Comparison of ENCODE assay signal across 18 mouse cellular contexts in the genomic region with DNA sequence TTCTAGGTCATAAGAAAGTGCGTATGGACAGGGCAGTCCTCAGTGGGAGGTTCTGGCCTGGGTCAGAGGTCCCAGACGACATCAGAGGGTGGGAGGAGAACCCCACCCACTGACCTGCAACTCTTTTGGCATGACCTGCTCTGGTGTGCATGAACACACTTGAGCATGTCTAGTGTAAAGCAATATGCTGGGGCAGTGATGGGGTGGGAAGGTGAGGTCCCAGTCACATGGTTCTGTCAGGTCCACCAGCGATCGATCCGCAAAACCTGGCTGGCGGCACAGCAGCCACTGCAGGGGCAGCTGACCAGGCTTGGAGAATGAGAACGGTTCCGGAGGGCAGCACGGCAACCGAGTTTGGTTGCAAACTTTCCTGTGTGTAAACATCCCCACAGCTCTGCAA. TPM values are rescaled to one million over a fixed set of nuclear protein-coding genes. Genes with fewer than 3 reads are reported as not detected.
DNase-seq lines count a peak whose midpoint lies in the region; ATAC-seq and TF ChIP-seq lines count a peak whose summit lies in the region.
"Had no signal": no experiment of that assay in that cellular context is flagged by ENCODE, and none has a peak within 500 bp of the region (broad histone marks: within the 10 kb centered on the region; RNA-seq: fewer than 3 reads in every experiment).

No protein-coding gene starts in this region.

- 81% methylated on average over 10 of the region's 10 CpGs for WGBS in forebrain, embryonic 15.5 days
- WGBS in midbrain, postnatal 0 days: 64% methylated on average over 10 of the region's 10 CpGs

- peak overlapping the region; percentile 92 for H3K4me3 ChIP-seq in layer of hippocampus, adult 2 months
- H3K4me3 ChIP-seq in forebrain, embryonic 15.5 days: peak overlapping the region; percentile 16; the same call in 1 of the 2 replicates
- peak overlapping the region; percentile 89; the same call in 1 of the 2 replicates for H3K4me3 ChIP-seq in midbrain, postnatal 0 days (ENCODE audit: low read depth, low read length)
- H3K4me3 ChIP-seq: embryonic facial prominence, embryonic 15.5 days; heart, embryonic 13.5 days; lung, embryonic 15.5 days had no signal

- 0 out of 2 replicates have a peak, but pooled peaks cover 4% of the 10 kb centered on the region for H3K36me3 ChIP-seq in forebrain, embryonic 15.5 days
- peaks cover 3% of the 10 kb centered on the region; the same call in 1 of the 2 replicates for H3K36me3 ChIP-seq in midbrain, postnatal 0 days (ENCODE audit: insufficient read depth, low read length)
- H3K36me3 ChIP-seq: embryonic facial prominence, embryonic 15.5 days; lung, embryonic 15.5 days had no signal

- DNase-seq in layer of hippocampus, adult 2 months (ENCODE audit: low spot score in 2 of 2): no peak
- no peak for DNase-seq in layer of hippocampus, adult 8-10 months (ENCODE audit: low spot score in 2 of 2)
- peak; percentile 66 for DNase-seq in cerebellum, adult 9-11 months
- DNase-seq in midbrain, postnatal 0 days (ENCODE audit: low spot score): no peak
- no peak for DNase-seq in kidney, postnatal 4 days
- DNase-seq: adrenal gland, postnatal 14 days; gastrocnemius, postnatal 36 days; heart, postnatal 4 days; kidney, adult 18-20 months; kidney, postnatal 14 days; thymus, postnatal 14 days had no signal

- H3K4me1 ChIP-seq in forebrain, embryonic 15.5 days: peaks cover 59% of the 10 kb centered on the region
- peaks cover 41% of the 10 kb centered on the region for H3K4me1 ChIP-seq in midbrain, postnatal 0 days (ENCODE audit: insufficient read depth, low read length)

- H3K27ac ChIP-seq in layer of hippocampus, adult 2 months: peak overlapping the region; percentile 93
- peak overlapping the region; percentile 82; the same call in 1 of the 2 replicates for H3K27ac ChIP-seq in forebrain, embryonic 15.5 days (replicated peaks)
- H3K27ac ChIP-seq in midbrain, postnatal 0 days (ENCODE audit: low read depth, low read length): no peak overlapping the region
- H3K27ac ChIP-seq: embryonic facial prominence, embryonic 15.5 days; heart, embryonic 13.5 days; lung, embryonic 15.5 days; stomach, postnatal 0 days had no signal

- H3K27me3 ChIP-seq in forebrain, embryonic 15.5 days: no peaks in the 10 kb centered on the region
- no peaks in the 10 kb centered on the region for H3K27me3 ChIP-seq in midbrain, postnatal 0 days (ENCODE audit: insufficient read depth, low read length)

- peak overlapping the region; percentile 16 for H3K9ac ChIP-seq in forebrain, embryonic 15.5 days (replicated peaks)
- no peak overlapping the region for H3K9ac ChIP-seq in midbrain, postnatal 0 days (replicated peaks; ENCODE audit: low read length, poor library complexity, severe bottlenecking)
- H3K9ac ChIP-seq: embryonic facial prominence, embryonic 15.5 days; heart, embryonic 13.5 days; lung, embryonic 15.5 days had no signal

- no peak for ATAC-seq in forebrain, embryonic 15.5 days (replicated peaks)
- no peak for ATAC-seq in midbrain, postnatal 0 days (ENCODE audit: low FRiP score)
- no peak for ATAC-seq in erythroid progenitor cell, adult 5-6 weeks (replicated peaks; ENCODE audit: low FRiP score, poor library complexity, severe bottlenecking)

- TF ChIP-seq CTCF in layer of hippocampus, adult 2 months (conservative IDR thresholded peaks at IDR 0.05): no peak
- TF ChIP-seq CTCF in midbrain, postnatal 0 days (IDR thresholded peaks at IDR 0.05): no peak

- H3K4me2 ChIP-seq in forebrain, embryonic 15.5 days (replicated peaks): peak overlapping the region; percentile 92
- H3K4me2 ChIP-seq in midbrain, postnatal 0 days (ENCODE audit: low read depth, low read length, poor library complexity, severe bottlenecking): peak overlapping the region; percentile 91
- H3K4me2 ChIP-seq: embryonic facial prominence, embryonic 15.5 days; heart, embryonic 13.5 days; liver, embryonic 11.5 days; lung, embryonic 15.5 days had no signal

- no peaks in the 10 kb centered on the region for H3K9me3 ChIP-seq in forebrain, embryonic 15.5 days
- no peaks in the 10 kb centered on the region for H3K9me3 ChIP-seq in midbrain, postnatal 0 days (ENCODE audit: low read length)
- H3K9me3 ChIP-seq: embryonic facial prominence, embryonic 15.5 days; heart, embryonic 13.5 days; lung, embryonic 15.5 days had no signal

RNA-seq across cellular contexts. Expression of a gene that starts 5.5 kb away (rescaled TPM):
- total RNA-seq in layer of hippocampus, adult 2 months (2021): 100 to 1,000 TPM; 218 to 227 TPM
- 100 to 1,000 TPM; 180 to 207 (median 189) TPM for total RNA-seq in layer of hippocampus, adult 8-10 months (2022)
- polyA plus RNA-seq in forebrain, embryonic 15.5 days (2015; fragmentation: Nextera tagmentation; extraction: Ambion mirVana): 105 and 120 TPM in 2 replicates
- 376 and 420 TPM in 2 replicates for total RNA-seq in midbrain, postnatal 0 days (2014; rRNA removed)
- 77.3 and 85.2 TPM in 2 replicates for polyA plus RNA-seq in midbrain, postnatal 0 days (2015; fragmentation: Nextera tagmentation; extraction: Ambion mirVana)
- 2.5 and 5.4 TPM in 2 replicates for total RNA-seq in erythroid progenitor cell, adult 5-6 weeks (2015; ENCODE audit: low replicate concordance)
- 2.0 and 2.1 TPM in 2 replicates for total RNA-seq in erythroid progenitor cell, adult 5-6 weeks (2017; ENCODE audit: low replicate concordance)

RNA-seq across cellular contexts. Expression of a gene that starts 53.9 kb away (rescaled TPM):
- total RNA-seq in layer of hippocampus, adult 2 months (2021): 100 to 1,000 TPM in 1 of 2 experiments, 10 to 100 TPM in 1; 93.8 to 101 TPM
- 100 to 1,000 TPM; 105 to 116 (median 107) TPM for total RNA-seq in layer of hippocampus, adult 8-10 months (2022)
- polyA plus RNA-seq in forebrain, embryonic 15.5 days (2015; fragmentation: Nextera tagmentation; extraction: Ambion mirVana): 341 and 346 TPM in 2 replicates
- total RNA-seq in midbrain, postnatal 0 days (2014; rRNA removed): 24.6 and 44.5 TPM in 2 replicates
- 259 and 278 TPM in 2 replicates for polyA plus RNA-seq in midbrain, postnatal 0 days (2015; fragmentation: Nextera tagmentation; extraction: Ambion mirVana)
- 68.3 and 71.4 TPM in 2 replicates for total RNA-seq in erythroid progenitor cell, adult 5-6 weeks (2015; ENCODE audit: low replicate concordance)
- 68.3 and 100.0 TPM in 2 replicates for total RNA-seq in erythroid progenitor cell, adult 5-6 weeks (2017; ENCODE audit: low replicate concordance)

Comparison
In these comparisons a context has a peak if more than half of its experiments do, and no peak if none do; other contexts are left out.
1. H3K4me3 ChIP-seq: peak in every context shown above with its lines; median percentile 92 in layer of hippocampus, adult 2 months; 89 in midbrain, postnatal 0 days; 16 in forebrain, embryonic 15.5 days.
2. RNA of a gene that starts 5.5 kb away (total RNA-seq): 376 to 420 TPM in midbrain, postnatal 0 days, 218 to 227 TPM in layer of hippocampus, adult 2 months and 180 to 207 TPM in layer of hippocampus, adult 8-10 months; 2.0 to 5.4 TPM in erythroid progenitor cell, adult 5-6 weeks; every median in the first group is over 10 times any median in the second.